Mouse (Mus musculus) heart, embryonic 10.5 days (tissue): ENCODE measurements around the gene Dok5. TPM values are rescaled to one million over a fixed set of nuclear protein-coding genes. Genes with fewer than 3 reads are reported as not detected.
A peak's percentile ranks its signal among the peaks of the same experiment; 100 is the strongest.

Experiments used
- DNase-seq: peaks from one replicate; pipeline ENCODE4 v3.0.0-alpha.2; 2017; ENCODE audit warnings: low spot score
- H3K27ac ChIP-seq: fragments of 300-500 bp; sonication (generic); 2 replicates; pipeline ENCODE4 v1.5.1; 2016; ENCODE audit warnings: mild to moderate bottlenecking
- H3K27me3 ChIP-seq: fragments of 300-500 bp; sonication (generic); 2 replicates; pipeline ENCODE4 v1.6.1; 2016; ENCODE audit warnings: mild to moderate bottlenecking; ENCODE audit not compliant: poor library complexity, insufficient read depth, severe bottlenecking
- H3K36me3 ChIP-seq: fragments of 300-500 bp; sonication (generic); 2 replicates; pipeline ENCODE4 v1.6.1; 2016; ENCODE audit warnings: mild to moderate bottlenecking, moderate library complexity
- H3K4me1 ChIP-seq: fragments of 300-500 bp; sonication (generic); 2 replicates; pipeline ENCODE4 v1.6.1; 2016; ENCODE audit warnings: mild to moderate bottlenecking
- H3K4me3 ChIP-seq: fragments of 300-500 bp; sonication (generic); 2 replicates; pipeline ENCODE4 v1.5.1; 2016; ENCODE audit warnings: mild to moderate bottlenecking, moderate library complexity
- H3K9me3 ChIP-seq: fragments of 300-500 bp; sonication (generic); 2 replicates; pipeline ENCODE4 v1.6.1; 2016; ENCODE audit warnings: mild to moderate bottlenecking, moderate library complexity
- WGBS: fragments of 180-500 bp; shearing (Covaris S2); methylation state at CpG from one replicate; pipeline ENCODE4 v1.1.7; 2016; 5-methylcytosine and 5-hydroxymethylcytosine counted together
- polyA plus RNA-seq: library from polyadenylated mRNA; unstranded; fragments of >200 nt; fragmentation: Nextera tagmentation; extraction: Ambion mirVana; gene quantifications from 2 replicates; pipeline ENCODE4 v1.2.1, GENCODE M21; 2016

The Dok5 gene
- polyA plus RNA-seq, 1 experiment from 2014 or later: 6.9 TPM

- Histone ChIP-seq H3K4me3 (no peak overlapping the region), H3K27ac (no peak overlapping the region), H3K9me3 (no peaks in the 10 kb centered on the region), H3K27me3 (peaks cover 3% of the 10 kb centered on the region), H3K36me3 (no peaks in the 10 kb centered on the region), H3K4me1 (peaks cover 31% of the 10 kb centered on the region)
- 86% methylated on average over 5 of the region's 5 CpGs for WGBS
- DNase-seq: peak; percentile 56
These were observed 5.8 kb upstream of the Dok5 start for GRCm38 (mm10) chr2:170725796-170726195.

GRCm38 (mm10) chr2:170726996-170727710 lies 4.5 kb upstream of the Dok5 start:
- Histone ChIP-seq H3K36me3 (no peaks in the 10 kb centered on the region), H3K4me1 (peaks cover 45% of the 10 kb centered on the region), H3K9me3 (no peaks in the 10 kb centered on the region), H3K4me3 (peak overlapping the region; percentile 20; the same call in 1 of the 2 replicates), H3K27me3 (peaks cover 15% of the 10 kb centered on the region), H3K27ac (peak overlapping the region; percentile 24)
- peak; percentile 75 for DNase-seq
- 28% methylated on average over 6 of the region's 6 CpGs for WGBS

GRCm38 (mm10) chr2:170728864-170729263 lies 2.7 kb upstream of the Dok5 start:
- 88% methylated on average over 9 of the region's 9 CpGs for WGBS

GRCm38 (mm10) chr2:170729661-170730060 lies 1.9 kb upstream of the Dok5 start:
- H3K4me3 ChIP-seq: no peak overlapping the region
- WGBS: 26% methylated on average over 2 of the region's 2 CpGs
- H3K27ac ChIP-seq: no peak overlapping the region
- peaks cover 21% of the 10 kb centered on the region for H3K27me3 ChIP-seq
- peaks cover 41% of the 10 kb centered on the region for H3K4me1 ChIP-seq
- DNase-seq: no peak
- H3K36me3 ChIP-seq: no peaks in the 10 kb centered on the region
- no peaks in the 10 kb centered on the region for H3K9me3 ChIP-seq

More at GRCm38 (mm10) chr2:170728864-170729263, 2.7 kb upstream of the Dok5 start:
- Histone ChIP-seq H3K4me1 (peaks cover 48% of the 10 kb centered on the region), H3K4me3 (no peak overlapping the region), H3K27me3 (peaks cover 21% of the 10 kb centered on the region), H3K9me3 (no peaks in the 10 kb centered on the region), H3K36me3 (no peaks in the 10 kb centered on the region), H3K27ac (no peak overlapping the region)
- peak; percentile 70 for DNase-seq

- WGBS: 95% methylated on average over 8 of the region's 8 CpGs
- H3K9me3 ChIP-seq: no peaks in the 10 kb centered on the region
- H3K4me3 ChIP-seq: no peak overlapping the region
- peaks cover 21% of the 10 kb centered on the region for H3K27me3 ChIP-seq
- no peak for DNase-seq
- H3K36me3 ChIP-seq: no peaks in the 10 kb centered on the region
- H3K4me1 ChIP-seq: peaks cover 39% of the 10 kb centered on the region
- no peak overlapping the region for H3K27ac ChIP-seq
These were observed 1.5 kb upstream of the Dok5 start for GRCm38 (mm10) chr2:170730136-170730535.

GRCm38 (mm10) chr2:170730781-170731180 lies 826 bp upstream of the Dok5 start:
- no peaks in the 10 kb centered on the region for H3K36me3 ChIP-seq
- peaks cover 21% of the 10 kb centered on the region for H3K27me3 ChIP-seq
- no peak overlapping the region for H3K4me3 ChIP-seq
- DNase-seq: no peak
- H3K4me1 ChIP-seq: peaks cover 42% of the 10 kb centered on the region
- 60% methylated on average over 13 of the region's 13 CpGs for WGBS
- H3K9me3 ChIP-seq: no peaks in the 10 kb centered on the region
- no peak overlapping the region for H3K27ac ChIP-seq

- WGBS: 22% methylated on average over 6 of the region's 6 CpGs
- H3K27ac ChIP-seq: peak overlapping the region; percentile 86
- H3K27me3 ChIP-seq: peaks cover 21% of the 10 kb centered on the region
These were observed 402 bp upstream of the Dok5 start for GRCm38 (mm10) chr2:170731205-170731604.

GRCm38 (mm10) chr2:170733671-170734070 lies 2.1 kb downstream of the Dok5 start:
- H3K4me1 ChIP-seq: peaks cover 28% of the 10 kb centered on the region
- no peak overlapping the region for H3K4me3 ChIP-seq
- no peaks in the 10 kb centered on the region for H3K36me3 ChIP-seq
- WGBS: 92% methylated on average over 1 of the region's 1 CpGs
- H3K9me3 ChIP-seq: no peaks in the 10 kb centered on the region
- DNase-seq: no peak
- no peak overlapping the region for H3K27ac ChIP-seq
- peaks cover 21% of the 10 kb centered on the region for H3K27me3 ChIP-seq

More at GRCm38 (mm10) chr2:170731205-170731604, 402 bp upstream of the Dok5 start:
- Histone ChIP-seq H3K36me3 (no peaks in the 10 kb centered on the region), H3K9me3 (no peaks in the 10 kb centered on the region), H3K4me3 (peak overlapping the region; percentile 68), H3K4me1 (peaks cover 41% of the 10 kb centered on the region)
- no peak for DNase-seq

- Histone ChIP-seq H3K4me1 (peaks cover 29% of the 10 kb centered on the region), H3K4me3 (no peak overlapping the region), H3K9me3 (no peaks in the 10 kb centered on the region), H3K36me3 (no peaks in the 10 kb centered on the region), H3K27ac (no peak overlapping the region), H3K27me3 (peaks cover 21% of the 10 kb centered on the region)
- no peak for DNase-seq
- 74% methylated on average over 3 of the region's 3 CpGs for WGBS
These were observed 2.8 kb downstream of the Dok5 start for GRCm38 (mm10) chr2:170734446-170734845.

- no peaks in the 10 kb centered on the region for H3K27me3 ChIP-seq
- H3K4me1 ChIP-seq: peaks cover 20% of the 10 kb centered on the region
- DNase-seq: no peak
- no peak overlapping the region for H3K4me3 ChIP-seq
- no peaks in the 10 kb centered on the region for H3K36me3 ChIP-seq
- 86% methylated on average over 9 of the region's 9 CpGs for WGBS
- no peaks in the 10 kb centered on the region for H3K9me3 ChIP-seq
- no peak overlapping the region for H3K27ac ChIP-seq
These were observed 6.8 kb downstream of the Dok5 start for GRCm38 (mm10) chr2:170738446-170738845.

- no peaks in the 10 kb centered on the region for H3K9me3 ChIP-seq
- no peaks in the 10 kb centered on the region for H3K36me3 ChIP-seq
- H3K27me3 ChIP-seq: no peaks in the 10 kb centered on the region
- peaks cover 24% of the 10 kb centered on the region for H3K4me1 ChIP-seq
- H3K4me3 ChIP-seq: no peak overlapping the region
- DNase-seq: no peak
- WGBS: 83% methylated on average over 9 of the region's 9 CpGs
- no peak overlapping the region for H3K27ac ChIP-seq
These were observed 7.3 kb downstream of the Dok5 start for GRCm38 (mm10) chr2:170738891-170739290.

GRCm38 (mm10) chr2:170739713-170740365 lies 8.2 kb downstream of the Dok5 start:
- Histone ChIP-seq H3K4me1 (peaks cover 29% of the 10 kb centered on the region), H3K27me3 (no peaks in the 10 kb centered on the region), H3K9me3 (no peaks in the 10 kb centered on the region), H3K36me3 (no peaks in the 10 kb centered on the region), H3K27ac (peak overlapping the region; percentile 67), H3K4me3 (no peak overlapping the region)
- 36% methylated on average over 8 of the region's 8 CpGs for WGBS
- no peak for DNase-seq

GRCm38 (mm10) chr2:170743521-170743920 lies 11.9 kb downstream of the Dok5 start:
- 84% methylated on average over 2 of the region's 2 CpGs for WGBS
- Histone ChIP-seq H3K36me3 (no peaks in the 10 kb centered on the region), H3K4me1 (peaks cover 21% of the 10 kb centered on the region), H3K4me3 (no peak overlapping the region), H3K27ac (no peak overlapping the region), H3K27me3 (no peaks in the 10 kb centered on the region), H3K9me3 (0 out of 2 replicates have a peak, but pooled peaks cover 5% of the 10 kb centered on the region)
- no peak for DNase-seq
